Mouse (Mus musculus) bone marrow macrophage, adult 2 months (primary cell): ENCODE results near the gene 3110021N24Rik.

Source experiments
- CTCF ChIP-seq: IDR thresholded peaks from 2 replicates; pipeline ENCODE4 v1.5.1; 2012; ENCODE audit warnings: low read depth, mild to moderate bottlenecking, low read length, moderate library complexity
- POLR2A ChIP-seq: IDR thresholded peaks from 2 replicates; pipeline ENCODE4 v1.6.1; 2012; ENCODE audit warnings: mild to moderate bottlenecking, low read depth, low read length, borderline replicate concordance

GRCm38 (mm10) chr4:108811142-108811541 is 91.7 kb downstream of the 3110021N24Rik start:
- TF ChIP-seq CTCF (no peak), POLR2A (no peak)
